Mouse (Mus musculus) liver, embryonic 14.5 days (tissue): Measurements from ENCODE around the gene Caskin2.

Source experiments
- CTCF ChIP-seq: IDR thresholded peaks from 2 replicates; pipeline ENCODE4 v1.5.1; 2016; ENCODE audit warnings: antibody characterized with exemption, low read depth, control low read depth
- EP300 ChIP-seq: IDR thresholded peaks from 2 replicates; pipeline ENCODE4 v1.6.1; 2016; ENCODE audit warnings: antibody characterized with exemption, low read depth

DNA sequence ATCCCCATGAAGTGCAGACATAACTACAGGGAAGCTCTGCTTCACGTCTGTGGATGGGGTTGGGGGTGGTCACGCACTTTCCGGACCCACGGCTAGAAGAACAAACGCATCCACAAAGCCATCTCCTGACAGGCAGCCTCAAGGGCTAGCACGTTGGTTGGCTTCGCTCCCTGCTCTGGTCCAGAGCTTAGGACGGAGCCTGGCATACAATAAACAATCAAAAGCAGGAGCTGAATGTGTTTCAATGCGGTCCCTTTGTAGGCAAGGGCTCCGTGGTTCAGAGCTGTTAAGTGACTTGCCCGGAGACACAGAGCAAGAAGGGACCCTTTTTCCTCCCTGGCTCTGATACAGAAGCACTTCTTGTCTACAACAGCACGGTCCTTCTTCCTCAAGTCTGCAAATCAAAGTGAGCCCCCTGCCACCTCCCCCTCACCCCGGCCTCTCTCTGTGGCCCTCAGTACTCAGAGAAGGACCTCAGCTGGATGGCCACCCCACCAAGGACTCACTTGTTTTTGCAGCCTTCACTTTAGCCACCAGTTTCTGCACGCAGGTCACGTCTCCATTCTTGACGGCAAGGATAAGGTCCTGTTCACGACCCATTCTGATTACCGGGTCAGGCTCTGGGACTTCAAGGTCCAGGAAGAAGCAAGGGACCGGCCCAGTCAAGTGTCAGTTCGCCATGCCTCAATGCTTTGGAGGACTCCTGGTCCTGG is 1.9 kb downstream of the Caskin2 start:
- no peak for TF ChIP-seq CTCF
- TF ChIP-seq EP300, result no peak
